Mouse (Mus musculus): ENCODE data around the gene H2-M11. TPM values are rescaled to one million over a fixed set of nuclear protein-coding genes. Genes with fewer than 3 reads are reported as not detected.

The H2-M11 gene
- polyA plus RNA-seq (2012; rRNA removed; ENCODE audit: low replicate concordance), result 0.11 TPM in 1 of 2 replicates, not detected in the other

GRCm38 (mm10) chr17:36546775-36547174, at the start of gene H2-M11:
Gene H2-M11 (plus strand): TSS chr17:36547075.

Other genes starting within 250 kb of the H2-M11 start
- not detected in 2 replicates for gene H2-M10.1, start 220.9 kb upstream of the H2-M11 start, polyA plus RNA-seq (2012; rRNA removed; ENCODE audit: low replicate concordance)
- not detected in 2 replicates for gene H2-M10.3, start 178.7 kb upstream of the H2-M11 start, polyA plus RNA-seq (2012; rRNA removed; ENCODE audit: low replicate concordance)
- not detected in 2 replicates for gene H2-M10.4, start 84.7 kb upstream of the H2-M11 start, polyA plus RNA-seq (2012; rRNA removed; ENCODE audit: low replicate concordance)
- gene H2-M9, start 95.6 kb downstream of the H2-M11 start, polyA plus RNA-seq (2012; rRNA removed; ENCODE audit: low replicate concordance), result 0.97 and 1.9 TPM in 2 replicates
- gene H2-M1, start 125.1 kb downstream of the H2-M11 start, polyA plus RNA-seq (2012; rRNA removed; ENCODE audit: low replicate concordance), result not detected in 2 replicates
- gene H2-M10.5, start 225.8 kb downstream of the H2-M11 start, polyA plus RNA-seq (2012; rRNA removed; ENCODE audit: low replicate concordance), result not detected in 2 replicates

All from mammary gland, adult 2 months (tissue).